Mouse (Mus musculus): ENCODE data around the gene Gm45711. TPM values are rescaled to one million over a fixed set of nuclear protein-coding genes. Genes with fewer than 3 reads are reported as not detected.
A peak's percentile ranks its signal among the peaks of the same experiment; 100 is the strongest.

Gene Gm45711
- polyA plus RNA-seq, 1 experiment from 2014 or later = not detected

- H3K9me3 ChIP-seq (replicated peaks; ENCODE audit: control insufficient read depth, low read length) = no peaks in the 10 kb centered on the region
Measured at GRCm38 (mm10) chr8:104343957-104344356, 34.1 kb upstream of the Gm45711 start.

GRCm38 (mm10) chr8:104342426-104342825 is 32.5 kb upstream of the Gm45711 start:
- peaks cover 4% of the 10 kb centered on the region; the same call in 1 of the 2 replicates for H3K36me3 ChIP-seq (ENCODE audit: control insufficient read depth, insufficient read depth, low read length)
- no peak overlapping the region for H3K9ac ChIP-seq (ENCODE audit: low read depth, low read length)
- no peaks in the 10 kb centered on the region for H3K27me3 ChIP-seq (ENCODE audit: control insufficient read depth, insufficient read depth, low read length)
- no peak overlapping the region for H3K27ac ChIP-seq (ENCODE audit: low read depth, low read length)
- 53% methylated on average over 5 of the region's 5 CpGs for WGBS (ENCODE audit: insufficient replicate concordance)
- H3K4me2 ChIP-seq = peak overlapping the region; percentile 81; the same call in 1 of the 2 replicates
- peaks cover 10% of the 10 kb centered on the region; the same call in 1 of the 2 replicates for H3K4me1 ChIP-seq (ENCODE audit: control insufficient read depth, insufficient read depth, low read length)
- ATAC-seq (replicated peaks; ENCODE audit: insufficient number of reproducible peaks, low FRiP score, low TSS enrichment) = no peak
- no peaks in the 10 kb centered on the region for H3K9me3 ChIP-seq (replicated peaks; ENCODE audit: control insufficient read depth, low read length)
- H3K4me3 ChIP-seq (ENCODE audit: low read depth, low read length) = no peak overlapping the region

More at GRCm38 (mm10) chr8:104343957-104344356, 34.1 kb upstream of the Gm45711 start:
- ATAC-seq (replicated peaks; ENCODE audit: insufficient number of reproducible peaks, low FRiP score, low TSS enrichment) = no peak
- H3K27me3 ChIP-seq (ENCODE audit: control insufficient read depth, insufficient read depth, low read length) = no peaks in the 10 kb centered on the region
- no peak overlapping the region for H3K4me2 ChIP-seq
- H3K27ac ChIP-seq (ENCODE audit: low read depth, low read length) = no peak overlapping the region
- H3K4me1 ChIP-seq (ENCODE audit: control insufficient read depth, insufficient read depth, low read length) = peaks cover 14% of the 10 kb centered on the region; the same call in 1 of the 2 replicates
- peaks cover 4% of the 10 kb centered on the region; the same call in 1 of the 2 replicates for H3K36me3 ChIP-seq (ENCODE audit: control insufficient read depth, insufficient read depth, low read length)
- no peak overlapping the region for H3K4me3 ChIP-seq (ENCODE audit: low read depth, low read length)
- no peak overlapping the region for H3K9ac ChIP-seq (ENCODE audit: low read depth, low read length)
- 13% methylated on average over 7 of the region's 7 CpGs for WGBS (ENCODE audit: insufficient replicate concordance)

GRCm38 (mm10) chr8:104341678-104342077 is 31.8 kb upstream of the Gm45711 start:
- H3K27ac ChIP-seq (ENCODE audit: low read depth, low read length) = peak overlapping the region; percentile 29; the same call in 1 of the 2 replicates
- no peaks in the 10 kb centered on the region for H3K9me3 ChIP-seq (replicated peaks; ENCODE audit: control insufficient read depth, low read length)
- 42% methylated on average over 6 of the region's 6 CpGs for WGBS (ENCODE audit: insufficient replicate concordance)
- no peak for ATAC-seq (replicated peaks; ENCODE audit: insufficient number of reproducible peaks, low FRiP score, low TSS enrichment)
- peak overlapping the region; percentile 31; the same call in 1 of the 2 replicates for H3K9ac ChIP-seq (ENCODE audit: low read depth, low read length)
- H3K27me3 ChIP-seq (ENCODE audit: control insufficient read depth, insufficient read depth, low read length) = no peaks in the 10 kb centered on the region
- H3K4me3 ChIP-seq (ENCODE audit: low read depth, low read length) = peak overlapping the region; percentile 71
- peak overlapping the region; percentile 81 for H3K4me2 ChIP-seq
- peaks cover 4% of the 10 kb centered on the region; the same call in 1 of the 2 replicates for H3K36me3 ChIP-seq (ENCODE audit: control insufficient read depth, insufficient read depth, low read length)
- H3K4me1 ChIP-seq (ENCODE audit: control insufficient read depth, insufficient read depth, low read length) = peaks cover 10% of the 10 kb centered on the region; the same call in 1 of the 2 replicates

GRCm38 (mm10) chr8:104341106-104341561 is 31.3 kb upstream of the Gm45711 start:
- peak; percentile 67 for ATAC-seq (replicated peaks; ENCODE audit: insufficient number of reproducible peaks, low FRiP score, low TSS enrichment)
- H3K27me3 ChIP-seq (ENCODE audit: control insufficient read depth, insufficient read depth, low read length) = no peaks in the 10 kb centered on the region

GRCm38 (mm10) chr8:104340233-104341105 is 30.6 kb upstream of the Gm45711 start:
- peak; percentile 82 for ATAC-seq (replicated peaks; ENCODE audit: insufficient number of reproducible peaks, low FRiP score, low TSS enrichment)
- Histone ChIP-seq H3K9ac (ENCODE audit: low read depth, low read length) (peak overlapping the region; percentile 83), H3K4me2 (peak overlapping the region; percentile 81), H3K36me3 (ENCODE audit: control insufficient read depth, insufficient read depth, low read length) (no peaks in the 10 kb centered on the region; the same call in 1 of the 2 replicates), H3K27ac (ENCODE audit: low read depth, low read length) (peak overlapping the region; percentile 92), H3K9me3 (replicated peaks; ENCODE audit: control insufficient read depth, low read length) (no peaks in the 10 kb centered on the region), H3K27me3 (ENCODE audit: control insufficient read depth, insufficient read depth, low read length) (no peaks in the 10 kb centered on the region), H3K4me1 (ENCODE audit: control insufficient read depth, insufficient read depth, low read length) (peaks cover 10% of the 10 kb centered on the region; the same call in 1 of the 2 replicates), H3K4me3 (ENCODE audit: low read depth, low read length) (peak overlapping the region; percentile 71)
- 1% methylated on average over 52 of the region's 54 CpGs for WGBS (ENCODE audit: insufficient replicate concordance)

More at GRCm38 (mm10) chr8:104341106-104341561, 31.3 kb upstream of the Gm45711 start:
- Histone ChIP-seq H3K27ac (ENCODE audit: low read depth, low read length) (peak overlapping the region; percentile 92), H3K9me3 (replicated peaks; ENCODE audit: control insufficient read depth, low read length) (no peaks in the 10 kb centered on the region), H3K36me3 (ENCODE audit: control insufficient read depth, insufficient read depth, low read length) (peaks cover under 1% of the 10 kb centered on the region; the same call in 1 of the 2 replicates), H3K4me1 (ENCODE audit: control insufficient read depth, insufficient read depth, low read length) (peaks cover 10% of the 10 kb centered on the region; the same call in 1 of the 2 replicates), H3K9ac (ENCODE audit: low read depth, low read length) (peak overlapping the region; percentile 83), H3K4me2 (peak overlapping the region; percentile 81), H3K4me3 (ENCODE audit: low read depth, low read length) (peak overlapping the region; percentile 71)
- 1% methylated on average over 24 of the region's 24 CpGs for WGBS (ENCODE audit: insufficient replicate concordance)

GRCm38 (mm10) chr8:104339983-104340232 is 30.0 kb upstream of the Gm45711 start:
- 0% methylated on average over 6 of the region's 6 CpGs for WGBS (ENCODE audit: insufficient replicate concordance)
- peaks cover 10% of the 10 kb centered on the region; the same call in 1 of the 2 replicates for H3K4me1 ChIP-seq (ENCODE audit: control insufficient read depth, insufficient read depth, low read length)
- H3K36me3 ChIP-seq (ENCODE audit: control insufficient read depth, insufficient read depth, low read length) = no peaks in the 10 kb centered on the region; the same call in 1 of the 2 replicates
- peak overlapping the region; percentile 83 for H3K9ac ChIP-seq (ENCODE audit: low read depth, low read length)
- H3K27me3 ChIP-seq (ENCODE audit: control insufficient read depth, insufficient read depth, low read length) = no peaks in the 10 kb centered on the region
- ATAC-seq (replicated peaks; ENCODE audit: insufficient number of reproducible peaks, low FRiP score, low TSS enrichment) = 0 out of 2 replicates have a peak, but pooled peaks have one; percentile 0
- peak overlapping the region; percentile 81 for H3K4me2 ChIP-seq
- H3K4me3 ChIP-seq (ENCODE audit: low read depth, low read length) = peak overlapping the region; percentile 71
- H3K27ac ChIP-seq (ENCODE audit: low read depth, low read length) = peak overlapping the region; percentile 92; the same call in 1 of the 2 replicates
- no peaks in the 10 kb centered on the region for H3K9me3 ChIP-seq (replicated peaks; ENCODE audit: control insufficient read depth, low read length)

- ATAC-seq (replicated peaks; ENCODE audit: insufficient number of reproducible peaks, low FRiP score, low TSS enrichment) = no peak
- Histone ChIP-seq H3K27me3 (ENCODE audit: control insufficient read depth, insufficient read depth, low read length) (no peaks in the 10 kb centered on the region), H3K27ac (ENCODE audit: low read depth, low read length) (peak within 1 kb of the TSS; percentile 92), H3K4me3 (ENCODE audit: low read depth, low read length) (peak within 1 kb of the TSS; percentile 71), H3K4me2 (peak within 1 kb of the TSS; percentile 81), H3K9me3 (replicated peaks; ENCODE audit: control insufficient read depth, low read length) (no peaks in the 10 kb centered on the region), H3K9ac (ENCODE audit: low read depth, low read length) (peak within 1 kb of the TSS; percentile 83), H3K36me3 (ENCODE audit: control insufficient read depth, insufficient read depth, low read length) (no peaks in the 10 kb centered on the region), H3K4me1 (ENCODE audit: control insufficient read depth, insufficient read depth, low read length) (peaks cover 10% of the 10 kb centered on the region; the same call in 1 of the 2 replicates)
- 19% methylated on average over 18 of the region's 18 CpGs for WGBS (ENCODE audit: insufficient replicate concordance)
Measured at GRCm38 (mm10) chr8:104339229-104339982, 29.5 kb upstream of the Gm45711 start, which contains the start of gene Cmtm3. Gene Cmtm3 (plus strand): TSS chr8:104339410.

- H3K9me3 ChIP-seq (replicated peaks; ENCODE audit: control insufficient read depth, low read length) = no peaks in the 10 kb centered on the region
- H3K4me3 ChIP-seq (ENCODE audit: low read depth, low read length) = no peak overlapping the region
- 45% methylated on average over 3 of the region's 3 CpGs for WGBS (ENCODE audit: insufficient replicate concordance)
- no peak overlapping the region for H3K4me2 ChIP-seq
- ATAC-seq (replicated peaks; ENCODE audit: insufficient number of reproducible peaks, low FRiP score, low TSS enrichment) = no peak
- no peak overlapping the region for H3K9ac ChIP-seq (ENCODE audit: low read depth, low read length)
- H3K36me3 ChIP-seq (ENCODE audit: control insufficient read depth, insufficient read depth, low read length) = no peaks in the 10 kb centered on the region
- H3K27me3 ChIP-seq (ENCODE audit: control insufficient read depth, insufficient read depth, low read length) = no peaks in the 10 kb centered on the region
- peaks cover 10% of the 10 kb centered on the region; the same call in 1 of the 2 replicates for H3K4me1 ChIP-seq (ENCODE audit: control insufficient read depth, insufficient read depth, low read length)
- no peak overlapping the region for H3K27ac ChIP-seq (ENCODE audit: low read depth, low read length)
Measured at GRCm38 (mm10) chr8:104337890-104338289, 28.0 kb upstream of the Gm45711 start.

Data from heart, embryonic 11.5 days (tissue).